ENCODE assay signal across 20 mouse cellular contexts in the genomic region with DNA sequence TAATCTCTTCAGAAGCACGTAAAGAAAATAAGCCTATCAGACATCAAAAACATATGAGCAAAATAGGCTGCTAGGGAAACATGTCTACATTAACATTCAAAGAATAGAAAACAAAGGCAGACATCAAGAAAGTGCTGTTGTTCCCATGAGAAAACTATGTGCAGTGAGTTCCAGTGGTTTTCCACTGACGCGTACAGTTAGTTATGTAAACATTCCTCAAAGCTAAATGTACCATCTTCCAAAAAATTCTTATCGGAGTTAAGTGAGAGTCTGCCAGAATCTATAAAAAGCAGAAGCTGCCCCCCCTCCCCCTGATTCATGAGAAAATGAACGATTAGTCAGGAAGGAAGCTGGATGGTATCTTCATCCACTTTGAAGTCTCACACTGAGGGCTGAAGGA.
DNase-seq lines count a peak whose midpoint lies in the region; ATAC-seq and TF ChIP-seq lines count a peak whose summit lies in the region.
"Had no signal": no experiment of that assay in that cellular context is flagged by ENCODE, and none has a peak within 500 bp of the region (broad histone marks: within the 10 kb centered on the region; RNA-seq: fewer than 3 reads in every experiment).

No protein-coding gene starts in this region.

- H3K9me3 ChIP-seq in kidney, postnatal 0 days (replicated peaks; ENCODE audit: low read length) = no peaks in the 10 kb centered on the region
- no peaks in the 10 kb centered on the region for H3K9me3 ChIP-seq in lung, postnatal 0 days (ENCODE audit: low read length)
- no peaks in the 10 kb centered on the region for H3K9me3 ChIP-seq in midbrain, embryonic 11.5 days (ENCODE audit: control insufficient read depth, low read length)
- H3K9me3 ChIP-seq: forebrain, embryonic 13.5 days; heart, embryonic 12.5 days; hindbrain, embryonic 10.5 days had no signal

- no peak for TF ChIP-seq CTCF in kidney, postnatal 0 days (IDR thresholded peaks at IDR 0.05; ENCODE audit: low read depth)
- no peak for TF ChIP-seq CTCF in lung, postnatal 0 days (IDR thresholded peaks at IDR 0.05)

- TF ChIP-seq EP300 in lung, postnatal 0 days (IDR thresholded peaks at IDR 0.05) = no peak

- H3K27me3 ChIP-seq in kidney, postnatal 0 days (ENCODE audit: insufficient read depth, low read length) = no peaks in the 10 kb centered on the region
- H3K27me3 ChIP-seq in lung, postnatal 0 days (replicated peaks; ENCODE audit: insufficient read depth, low read length) = no peaks in the 10 kb centered on the region
- H3K27me3 ChIP-seq in midbrain, embryonic 11.5 days (ENCODE audit: control insufficient read depth, insufficient read depth, low read length) = no peaks in the 10 kb centered on the region
- H3K27me3 ChIP-seq: CH12.LX; forebrain, embryonic 13.5 days; heart, embryonic 12.5 days had no signal

- H3K4me3 ChIP-seq in kidney, postnatal 0 days (replicated peaks; ENCODE audit: low read depth, low read length) = no peak overlapping the region
- H3K4me3 ChIP-seq in lung, postnatal 0 days (ENCODE audit: low read depth, low read length) = no peak overlapping the region
- H3K4me3 ChIP-seq in midbrain, embryonic 11.5 days (ENCODE audit: low read depth, low read length) = no peak overlapping the region
- H3K4me3 ChIP-seq: forebrain, embryonic 13.5 days; gastrocnemius, adult 2 months; heart, embryonic 12.5 days; hindbrain, embryonic 10.5 days had no signal

- H3K4me2 ChIP-seq in kidney, postnatal 0 days (ENCODE audit: low read length) = no peak overlapping the region
- no peak overlapping the region for H3K4me2 ChIP-seq in lung, postnatal 0 days (replicated peaks; ENCODE audit: low read depth, low read length)
- no peak overlapping the region for H3K4me2 ChIP-seq in midbrain, embryonic 11.5 days
- H3K4me2 ChIP-seq: forebrain, embryonic 13.5 days; heart, embryonic 12.5 days; hindbrain, embryonic 14.5 days had no signal

- ATAC-seq in kidney, postnatal 0 days (replicated peaks; ENCODE audit: low FRiP score, low read depth) = no peak
- ATAC-seq in lung, postnatal 0 days = peak; percentile 32
- ATAC-seq in common myeloid progenitor, adult 5-6 weeks (replicated peaks; ENCODE audit: low read depth, poor library complexity, severe bottlenecking) = peak; percentile 32; the same call in 1 of the 2 replicates
- ATAC-seq in midbrain, embryonic 11.5 days (ENCODE audit: low FRiP score) = no peak
- ATAC-seq: activated CD4-positive, CD25-positive, alpha-beta regulatory T cell, adult 4 months; forebrain, embryonic 13.5 days; forebrain, postnatal 0 days had no signal

- peak; percentile 73 for DNase-seq in kidney, postnatal 0 days (ENCODE audit: low spot score)
- no peak for DNase-seq in kidney, adult 8-10 months
- DNase-seq in lung, postnatal 0 days (ENCODE audit: low spot score) = peak; percentile 13
- no peak for DNase-seq in lung, postnatal 25 days (ENCODE audit: low spot score)
- no peak for DNase-seq in T-cell, adult 2 months (ENCODE audit: low spot score)
- DNase-seq in midbrain, embryonic 11.5 days (ENCODE audit: low spot score, missing footprints) = no peak
- DNase-seq: adrenal gland, postnatal 14 days; cerebellum, adult 11-12 months; cerebellum, adult 9-10 months; cerebellum, postnatal 25 days; forebrain, postnatal 0 days; gastrocnemius, adult 2 months; gastrocnemius, postnatal 25 days had no signal

- no peak overlapping the region for H3K27ac ChIP-seq in kidney, postnatal 0 days
- no peak overlapping the region for H3K27ac ChIP-seq in lung, postnatal 0 days (ENCODE audit: low read length)
- no peak overlapping the region for H3K27ac ChIP-seq in midbrain, embryonic 11.5 days (ENCODE audit: low read depth, low read length)
- H3K27ac ChIP-seq: forebrain, embryonic 13.5 days; gastrocnemius, adult 2 months; hindbrain, embryonic 10.5 days; hindbrain, embryonic 14.5 days had no signal

- H3K4me1 ChIP-seq in kidney, postnatal 0 days (replicated peaks; ENCODE audit: insufficient read depth, low read length) = no peaks in the 10 kb centered on the region
- no peaks in the 10 kb centered on the region; the same call in 1 of the 2 replicates for H3K4me1 ChIP-seq in lung, postnatal 0 days (ENCODE audit: insufficient read depth, low read depth, low read length)
- H3K4me1 ChIP-seq in midbrain, embryonic 11.5 days (ENCODE audit: control insufficient read depth, insufficient read depth, low read length) = no peaks in the 10 kb centered on the region
- H3K4me1 ChIP-seq: forebrain, embryonic 13.5 days; heart, embryonic 12.5 days; hindbrain, embryonic 10.5 days had no signal

- no peak overlapping the region for H3K9ac ChIP-seq in kidney, postnatal 0 days (ENCODE audit: low read depth, low read length)
- H3K9ac ChIP-seq in lung, postnatal 0 days (replicated peaks; ENCODE audit: low read depth) = no peak overlapping the region
- H3K9ac ChIP-seq in midbrain, embryonic 11.5 days (ENCODE audit: low read length) = no peak overlapping the region
- H3K9ac ChIP-seq: forebrain, embryonic 13.5 days; forebrain, postnatal 0 days; heart, embryonic 12.5 days; hindbrain, embryonic 14.5 days had no signal

- H3K36me3 ChIP-seq in kidney, postnatal 0 days (ENCODE audit: insufficient read depth, low read length) = no peaks in the 10 kb centered on the region
- no peaks in the 10 kb centered on the region for H3K36me3 ChIP-seq in lung, postnatal 0 days (ENCODE audit: insufficient read depth, low read length)
- H3K36me3 ChIP-seq in midbrain, embryonic 11.5 days (ENCODE audit: control insufficient read depth, insufficient read depth, low read length) = no peaks in the 10 kb centered on the region
- H3K36me3 ChIP-seq: heart, embryonic 12.5 days; hindbrain, embryonic 10.5 days had no signal

- WGBS in kidney, postnatal 0 days = 50% methylated on average over 5 of the region's 5 CpGs
- 33% methylated on average over 5 of the region's 5 CpGs for WGBS in lung, postnatal 0 days
- 80% methylated on average over 5 of the region's 5 CpGs for WGBS in midbrain, embryonic 11.5 days

Comparison
In these comparisons a context has a peak if more than half of its experiments do, and no peak if none do; other contexts are left out.
1. DNase-seq: peak in kidney, postnatal 0 days (single experiment) and lung, postnatal 0 days (single experiment); none in kidney, adult 8-10 months (0 of 2), lung, postnatal 25 days (single experiment), T-cell, adult 2 months (single experiment) and midbrain, embryonic 11.5 days (single experiment).
2. ATAC-seq: peak in lung, postnatal 0 days (single experiment) and common myeloid progenitor, adult 5-6 weeks (single experiment); none in kidney, postnatal 0 days (single experiment) and midbrain, embryonic 11.5 days (single experiment).